Mouse (Mus musculus) small intestine, adult 2 months (tissue): ENCODE measurements at regions not wholly inside any gene's neighbourhood (a gene's known extent, or its start where the extent isn't known, plus 50 kb on each side); places are given as distances from the start of the nearest gene placed in this dataset.

Source experiments
- CTCF ChIP-seq: fragments of 200-500 bp; IDR thresholded peaks from 2 replicates; pipeline ENCODE4 v1.5.1; 2012; ENCODE audit warnings: low read depth, mild to moderate bottlenecking, control low read depth, inconsistent platforms, low read length, moderate library complexity, mixed read lengths; ENCODE audit not compliant: insufficient replicate concordance, insufficient read length; ENCODE audit errors: extremely low read depth
- POLR2A ChIP-seq: fragments of 200-500 bp; IDR thresholded peaks from 2 replicates; pipeline ENCODE4 v1.6.1; 2012; ENCODE audit warnings: low read depth, mild to moderate bottlenecking, control low read depth, inconsistent platforms, low read length, moderate library complexity

DNA sequence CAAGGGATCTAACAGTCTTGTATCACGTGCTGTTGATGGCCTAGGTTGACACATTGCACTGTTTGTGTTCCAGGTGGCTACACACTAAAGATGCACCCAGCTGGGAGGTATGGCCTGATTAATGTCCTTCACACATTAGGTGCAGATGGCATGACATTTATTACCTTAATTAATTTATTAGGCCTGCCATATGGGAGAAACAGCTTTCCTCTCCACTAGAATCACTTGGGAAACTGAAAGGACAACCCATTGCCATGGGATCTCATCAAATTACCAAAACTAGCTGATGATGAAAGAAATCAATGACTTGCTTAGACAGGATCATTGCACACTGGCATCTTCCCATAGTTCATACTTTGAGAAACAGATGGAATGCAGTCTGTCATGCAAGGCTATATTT, 358.8 kb upstream of the Tmprss15 start:
- no peak for TF ChIP-seq POLR2A
- TF ChIP-seq CTCF = no peak
